Mouse (Mus musculus) midbrain, embryonic 13.5 days (tissue): ENCODE data around the gene Cxcl12. TPM values are rescaled to one million over a fixed set of nuclear protein-coding genes. Genes with fewer than 3 reads are reported as not detected.

ENCODE experiments used
- ATAC-seq: fragments of 200-750 bp; cut with Nextera tagmentation; 2 replicates; pipeline ENCODE4 v1.8.0; 2017; ENCODE audit warnings: mild to moderate bottlenecking, moderate TSS enrichment, moderate library complexity
- H3K27ac ChIP-seq: fragments of 300-500 bp; sonication (generic); 2 replicates; pipeline ENCODE4 v1.5.1; 2015; ENCODE audit warnings: inconsistent platforms, mild to moderate bottlenecking, moderate library complexity
- H3K27me3 ChIP-seq: fragments of 300-500 bp; sonication (generic); 2 replicates; pipeline ENCODE4 v1.6.1; 2015; ENCODE audit warnings: mild to moderate bottlenecking, inconsistent platforms
- H3K36me3 ChIP-seq: fragments of 300-500 bp; sonication (generic); 2 replicates; pipeline ENCODE4 v1.6.1; 2015; ENCODE audit warnings: mild to moderate bottlenecking, inconsistent platforms
- H3K4me1 ChIP-seq: fragments of 300-500 bp; sonication (generic); replicated peaks from 2 replicates; pipeline ENCODE4 v1.6.1; 2015; ENCODE audit warnings: inconsistent platforms
- H3K4me2 ChIP-seq: fragments of 300-500 bp; sonication (generic); replicated peaks from 2 replicates; pipeline ENCODE4 v1.6.1; 2015; ENCODE audit warnings: moderate library complexity, mild to moderate bottlenecking, inconsistent platforms
- H3K4me3 ChIP-seq: fragments of 300-500 bp; sonication (generic); replicated peaks from 2 replicates; pipeline ENCODE4 v1.5.1; 2015; ENCODE audit warnings: mild to moderate bottlenecking, inconsistent platforms
- H3K9ac ChIP-seq: fragments of 300-500 bp; sonication (generic); replicated peaks from 2 replicates; pipeline ENCODE4 v1.6.1; 2015; ENCODE audit warnings: mild to moderate bottlenecking, inconsistent platforms
- H3K9me3 ChIP-seq: fragments of 300-500 bp; sonication (generic); 2 replicates; pipeline ENCODE4 v1.6.1; 2016; ENCODE audit warnings: mild to moderate bottlenecking, inconsistent platforms
- WGBS: fragments of 180-500 bp; shearing (Covaris S2); methylation state at CpG from one replicate; pipeline ENCODE4 v1.1.7; 2015; 5-methylcytosine and 5-hydroxymethylcytosine counted together
- polyA plus RNA-seq: library from polyadenylated mRNA; unstranded; fragments of >200 nt; fragmentation: Nextera tagmentation; extraction: Ambion mirVana; gene quantifications from 2 replicates; pipeline ENCODE4 v1.2.1, GENCODE M21; 2015

Gene Cxcl12
- polyA plus RNA-seq, 1 experiment from 2014 or later: 61.2 TPM

- Histone ChIP-seq H3K36me3 (no peaks in the 10 kb centered on the region), H3K9me3 (no peaks in the 10 kb centered on the region), H3K27me3 (no peaks in the 10 kb centered on the region), H3K4me1 (no peaks in the 10 kb centered on the region), H3K4me3 (no peak overlapping the region), H3K27ac (no peak overlapping the region), H3K9ac (no peak overlapping the region), H3K4me2 (no peak overlapping the region)
- WGBS: 72% methylated on average over 2 of the region's 2 CpGs
- ATAC-seq: no peak
Measured at GRCm38 (mm10) chr6:117206834-117207233, 38.5 kb downstream of the Cxcl12 start.

- 94% methylated on average over 1 of the region's 1 CpGs for WGBS
- Histone ChIP-seq H3K4me3 (no peak overlapping the region), H3K9ac (no peak overlapping the region), H3K27ac (no peak overlapping the region), H3K27me3 (no peaks in the 10 kb centered on the region), H3K9me3 (no peaks in the 10 kb centered on the region), H3K4me2 (no peak overlapping the region), H3K36me3 (no peaks in the 10 kb centered on the region), H3K4me1 (no peaks in the 10 kb centered on the region)
- no peak for ATAC-seq
Measured at GRCm38 (mm10) chr6:117207289-117207688, 39.0 kb downstream of the Cxcl12 start.

GRCm38 (mm10) chr6:117210086-117210485, 41.8 kb downstream of the Cxcl12 start:
- no peak overlapping the region for H3K4me2 ChIP-seq
- no peak overlapping the region for H3K27ac ChIP-seq
- 82% methylated on average over 6 of the region's 6 CpGs for WGBS
- H3K4me1 ChIP-seq: no peaks in the 10 kb centered on the region
- ATAC-seq: no peak
- no peaks in the 10 kb centered on the region for H3K27me3 ChIP-seq
- no peak overlapping the region for H3K4me3 ChIP-seq
- H3K9me3 ChIP-seq: no peaks in the 10 kb centered on the region
- H3K36me3 ChIP-seq: no peaks in the 10 kb centered on the region
- no peak overlapping the region for H3K9ac ChIP-seq

- Histone ChIP-seq H3K27ac (no peak overlapping the region), H3K4me3 (no peak overlapping the region), H3K27me3 (no peaks in the 10 kb centered on the region), H3K4me2 (no peak overlapping the region), H3K4me1 (no peaks in the 10 kb centered on the region), H3K9ac (no peak overlapping the region), H3K9me3 (no peaks in the 10 kb centered on the region), H3K36me3 (no peaks in the 10 kb centered on the region)
- ATAC-seq: no peak
- WGBS: 70% methylated on average over 6 of the region's 6 CpGs
Measured at GRCm38 (mm10) chr6:117210536-117210935, 42.2 kb downstream of the Cxcl12 start.

- H3K4me1 ChIP-seq: no peaks in the 10 kb centered on the region
- no peak overlapping the region for H3K9ac ChIP-seq
- no peak overlapping the region for H3K4me2 ChIP-seq
- no peaks in the 10 kb centered on the region for H3K27me3 ChIP-seq
- ATAC-seq: no peak
- H3K27ac ChIP-seq: no peak overlapping the region
- WGBS: 88% methylated on average over 5 of the region's 5 CpGs
- no peaks in the 10 kb centered on the region for H3K36me3 ChIP-seq
- no peaks in the 10 kb centered on the region for H3K9me3 ChIP-seq
- H3K4me3 ChIP-seq: no peak overlapping the region
Measured at GRCm38 (mm10) chr6:117214506-117214905, 46.2 kb downstream of the Cxcl12 start.

- ATAC-seq: no peak
- Histone ChIP-seq H3K27me3 (no peaks in the 10 kb centered on the region), H3K4me2 (no peak overlapping the region), H3K9ac (no peak overlapping the region), H3K36me3 (no peaks in the 10 kb centered on the region), H3K9me3 (no peaks in the 10 kb centered on the region), H3K4me1 (no peaks in the 10 kb centered on the region), H3K27ac (no peak overlapping the region), H3K4me3 (no peak overlapping the region)
- WGBS: 85% methylated on average over 9 of the region's 9 CpGs
Measured at GRCm38 (mm10) chr6:117218442-117219299, 50.3 kb downstream of the Cxcl12 start.

- 81% methylated on average over 3 of the region's 3 CpGs for WGBS
- Histone ChIP-seq H3K9me3 (no peaks in the 10 kb centered on the region), H3K27ac (no peak overlapping the region), H3K36me3 (no peaks in the 10 kb centered on the region), H3K27me3 (no peaks in the 10 kb centered on the region), H3K9ac (no peak overlapping the region), H3K4me2 (no peak overlapping the region), H3K4me3 (no peak overlapping the region), H3K4me1 (no peaks in the 10 kb centered on the region)
- no peak for ATAC-seq
Measured at GRCm38 (mm10) chr6:117219300-117219680, 51.0 kb downstream of the Cxcl12 start.

GRCm38 (mm10) chr6:117219911-117220481, 51.7 kb downstream of the Cxcl12 start:
- no peaks in the 10 kb centered on the region for H3K36me3 ChIP-seq
- no peak for ATAC-seq
- H3K9ac ChIP-seq: no peak overlapping the region
- H3K9me3 ChIP-seq: no peaks in the 10 kb centered on the region
- 86% methylated on average over 7 of the region's 7 CpGs for WGBS
- no peak overlapping the region for H3K4me2 ChIP-seq
- H3K27me3 ChIP-seq: no peaks in the 10 kb centered on the region
- H3K4me1 ChIP-seq: no peaks in the 10 kb centered on the region
- H3K27ac ChIP-seq: no peak overlapping the region
- no peak overlapping the region for H3K4me3 ChIP-seq

GRCm38 (mm10) chr6:117220831-117221345, 52.6 kb downstream of the Cxcl12 start:
- Histone ChIP-seq H3K36me3 (no peaks in the 10 kb centered on the region), H3K9me3 (no peaks in the 10 kb centered on the region), H3K4me3 (no peak overlapping the region), H3K9ac (no peak overlapping the region), H3K4me1 (no peaks in the 10 kb centered on the region), H3K4me2 (no peak overlapping the region), H3K27me3 (no peaks in the 10 kb centered on the region), H3K27ac (no peak overlapping the region)
- WGBS: 76% methylated on average over 11 of the region's 11 CpGs
- no peak for ATAC-seq
